Mouse (Mus musculus) ovary, postnatal 10 days (tissue): Measurements from ENCODE around the gene Rln3.
"Not testable (repeated sequence)": the region's sequence is repeated elsewhere in the genome, so short reads cannot be mapped to it uniquely, and the experiment has no call there.

Experiments used
- DNase-seq: peaks from one replicate; pipeline ENCODE4 v3.0.0; 2022; ENCODE audit warnings: low spot score

The Rln3 gene

DNA sequence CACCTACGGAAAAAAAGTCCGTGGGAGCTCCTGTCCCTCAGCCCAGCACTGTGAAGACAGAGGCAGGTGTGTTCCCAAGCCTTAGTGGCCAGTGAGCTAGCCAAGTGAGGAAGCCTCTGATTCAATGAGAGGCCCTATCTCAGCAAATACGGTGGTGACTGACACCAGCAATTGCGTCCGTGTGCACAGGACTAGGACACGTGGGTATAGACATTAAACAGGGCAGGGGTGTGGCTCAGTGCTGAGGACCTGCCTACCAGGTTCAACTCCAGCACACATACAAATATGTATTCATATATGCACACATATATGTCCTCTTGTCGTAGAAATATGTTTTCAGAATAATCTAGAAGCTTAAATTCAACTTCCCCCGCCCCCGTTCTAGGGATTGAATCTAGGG lies 25.1 kb downstream of the Rln3 start:
- no peak for DNase-seq

DNA sequence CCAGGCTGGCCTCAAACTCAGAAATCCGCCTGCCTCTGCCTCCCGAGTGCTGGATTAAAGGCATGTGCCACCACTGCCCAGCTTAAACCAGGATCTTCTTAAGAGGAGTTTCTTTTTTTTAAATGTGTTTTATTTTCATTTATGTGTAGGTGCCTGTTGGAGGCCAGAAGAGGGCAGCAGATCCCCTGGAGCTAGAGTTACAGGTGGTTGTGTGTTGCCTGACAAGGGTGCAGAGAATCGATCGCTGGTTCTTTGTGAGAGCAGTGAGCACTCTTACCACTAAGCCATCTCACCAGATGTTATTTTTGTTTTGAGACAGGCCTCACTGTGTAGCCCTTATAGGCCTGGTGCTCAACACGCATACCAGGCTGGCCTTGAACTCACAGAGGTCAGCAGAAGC lies 29.0 kb downstream of the Rln3 start:
- DNase-seq, result no peak

DNA sequence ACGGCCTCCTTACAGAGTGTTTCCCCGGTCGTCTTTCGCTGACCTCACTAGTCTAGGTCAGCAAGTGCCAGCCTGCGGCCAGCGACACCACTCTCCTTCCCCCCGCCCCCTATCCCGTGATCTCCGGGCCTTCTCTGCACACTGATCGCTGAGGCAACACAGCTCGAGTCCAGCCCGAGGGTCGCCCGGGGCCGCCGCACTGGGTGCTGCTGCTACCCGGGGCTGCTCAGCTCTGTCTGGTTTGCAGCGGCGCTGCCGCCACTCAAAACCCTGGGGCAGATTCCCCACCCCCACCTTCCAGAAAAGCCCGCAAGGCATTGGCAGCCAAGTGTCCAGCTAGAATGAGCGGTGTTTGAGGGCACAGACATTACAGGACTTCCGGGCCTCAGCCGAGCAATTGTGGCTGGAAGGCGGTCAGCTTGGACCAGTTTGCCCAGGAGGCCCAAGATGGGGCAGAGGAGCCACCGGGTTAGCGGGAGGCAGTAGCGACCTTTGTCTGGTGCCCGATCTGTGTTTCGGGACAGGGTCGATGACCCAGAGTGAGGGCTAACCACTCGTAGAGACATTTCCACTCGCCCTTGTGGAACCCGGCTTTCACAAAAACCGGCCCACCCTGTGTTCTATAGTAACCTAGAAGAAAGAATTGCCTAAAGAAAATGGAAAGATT lies 32.2 kb downstream of the Rln3 start:
- no peak for DNase-seq

GRCm38 (mm10) chr8:84011705-84012498 lies 32.9 kb downstream of the Rln3 start, which contains the start of gene 2210011C24Rik:
TSS of gene 2210011C24Rik (minus strand) at chr8:84012171.
- no peak for DNase-seq

DNA sequence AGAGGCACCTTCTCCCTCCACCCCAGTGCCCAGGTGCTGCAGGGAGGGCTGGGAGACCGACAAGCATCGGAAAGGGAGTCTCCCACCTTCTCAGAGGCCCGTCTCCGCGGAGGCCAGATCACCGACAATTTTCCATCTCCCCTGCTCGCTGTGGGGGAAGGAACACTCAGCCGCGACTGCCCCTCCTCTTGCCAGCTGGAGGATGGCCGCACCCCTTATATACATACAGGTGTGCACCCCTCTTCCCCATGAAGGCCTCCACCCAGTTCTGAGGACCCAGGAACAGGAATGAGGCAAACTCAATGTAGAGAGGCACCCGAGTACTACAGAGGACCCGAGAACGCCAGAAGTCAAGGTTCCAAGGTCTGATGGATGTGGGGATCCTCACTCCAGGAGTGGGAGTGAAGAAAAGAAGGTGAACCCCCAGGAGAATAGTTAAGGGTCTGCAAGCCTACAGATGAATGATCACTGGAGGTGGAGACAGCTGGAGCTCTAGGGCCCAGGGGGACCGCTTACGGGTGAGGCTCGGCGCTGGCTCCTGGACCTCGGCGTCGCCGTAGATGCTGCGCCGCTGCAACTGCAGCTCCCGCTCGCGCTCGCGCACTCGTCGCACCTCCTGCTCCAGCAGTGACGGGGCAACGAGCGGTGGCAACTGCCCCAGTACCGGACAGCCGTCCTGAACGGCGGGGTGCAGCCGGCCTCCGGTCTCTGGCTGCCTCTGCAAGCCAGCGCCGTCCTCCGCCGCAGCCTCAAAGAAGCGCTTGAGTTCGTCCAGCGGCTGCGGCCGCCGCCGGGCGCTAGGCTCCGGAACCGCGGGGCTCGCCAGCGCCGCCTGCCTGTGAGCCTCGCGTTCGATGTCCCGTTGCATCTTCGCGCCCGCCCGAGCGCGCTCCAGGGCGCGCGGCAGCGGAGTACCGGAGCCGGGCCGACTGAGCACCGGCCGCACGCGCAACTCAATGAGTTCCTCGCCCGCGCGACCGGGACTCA lies 33.9 kb downstream of the Rln3 start:
- no peak for DNase-seq

DNA sequence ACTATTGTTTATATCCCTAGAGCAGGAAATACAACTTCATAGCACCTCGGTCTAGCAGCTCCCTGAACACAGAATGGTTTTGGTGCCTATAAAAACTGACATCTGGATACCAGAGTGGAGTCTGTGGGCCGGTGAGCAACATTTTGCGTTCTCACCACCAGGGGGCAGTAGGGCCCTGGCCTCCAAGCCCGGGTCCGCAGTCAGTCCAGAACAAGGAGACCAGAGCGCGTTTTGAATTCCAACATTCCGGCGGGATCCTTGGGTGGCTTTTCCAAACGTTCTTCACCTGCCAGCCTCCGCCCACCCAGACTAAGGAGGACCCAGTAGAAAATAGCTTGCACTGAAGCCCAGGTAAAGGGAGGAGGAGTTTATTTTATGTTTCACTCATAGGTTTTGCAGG lies 34.9 kb downstream of the Rln3 start:
- DNase-seq, result peak; percentile 77

DNA sequence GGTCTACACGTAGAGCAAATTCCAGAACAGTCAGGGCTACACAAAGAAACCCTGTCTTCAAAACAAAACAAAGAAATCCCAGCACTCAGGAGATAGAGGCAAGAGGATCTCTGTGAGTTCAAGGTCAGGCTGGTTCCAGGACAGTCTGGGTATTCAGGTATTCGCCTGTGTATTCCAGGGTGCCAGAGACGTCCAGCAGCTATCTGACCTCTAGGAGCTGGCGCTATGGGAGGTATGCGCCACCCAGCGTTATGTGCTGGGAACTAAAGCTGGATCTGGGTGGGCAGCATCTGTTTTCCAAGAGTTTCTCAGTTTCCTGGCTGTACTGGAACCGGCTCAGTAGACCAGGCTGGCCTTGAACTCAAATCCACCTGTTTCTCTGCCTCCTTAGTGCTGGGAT lies 36.4 kb downstream of the Rln3 start:
- no peak for DNase-seq

DNA sequence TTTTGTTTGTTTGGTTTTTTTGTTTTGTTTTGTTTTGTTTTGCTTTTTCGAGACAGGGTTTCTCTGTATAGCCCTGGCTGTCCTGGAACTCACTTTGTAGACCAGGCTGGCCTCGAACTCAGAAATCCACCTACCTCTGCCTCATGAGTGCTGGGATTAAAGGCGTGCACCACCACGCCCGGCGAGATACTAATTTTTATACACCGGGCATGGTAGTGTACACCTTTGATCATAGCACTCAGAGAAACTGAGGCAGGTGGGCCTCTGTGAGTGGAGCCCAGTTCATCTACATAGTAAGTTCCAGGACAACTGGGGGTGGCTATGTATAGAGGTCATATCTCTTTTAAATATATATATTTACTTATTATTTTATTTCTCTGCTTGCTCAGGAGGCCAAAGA lies 39.3 kb downstream of the Rln3 start:
- DNase-seq, result not testable (repeated sequence)

DNA sequence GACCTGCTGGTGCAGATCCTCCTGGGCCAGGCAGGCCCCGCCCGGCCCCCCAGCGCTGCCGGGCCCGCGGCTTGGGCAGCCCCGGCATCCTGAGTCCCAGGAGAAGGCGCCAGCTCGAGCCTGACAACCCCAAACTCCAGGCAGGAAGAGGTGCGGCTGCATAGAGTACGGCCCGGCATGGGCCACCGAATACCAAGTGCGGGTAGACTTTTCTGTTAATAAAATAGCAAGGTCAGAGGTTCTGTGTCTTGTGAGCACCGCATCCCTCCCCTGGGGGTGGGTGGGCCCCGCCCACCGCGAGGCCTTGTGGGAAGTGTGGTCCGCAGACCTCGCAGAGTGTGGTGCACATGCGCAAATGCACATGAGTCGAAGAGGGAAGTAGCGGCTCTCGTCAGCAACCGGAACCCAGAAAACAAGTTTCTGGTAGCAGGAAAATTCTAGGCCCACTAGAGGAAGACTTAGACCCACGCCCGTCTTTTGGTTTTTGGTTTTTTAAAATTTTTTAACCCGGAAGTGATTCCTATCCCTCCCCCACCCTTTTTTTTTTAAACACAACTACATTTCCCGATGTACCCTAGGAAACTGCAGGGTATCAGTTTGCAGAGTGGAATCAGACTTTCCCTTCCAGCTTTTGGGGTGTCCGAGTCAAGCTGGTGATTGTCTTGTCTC lies 40.1 kb downstream of the Rln3 start:
- peak; percentile 80 for DNase-seq

- DNase-seq, result no peak
Observed at GRCm38 (mm10) chr8:84003612-84004246, 41.1 kb downstream of the Rln3 start.

DNA sequence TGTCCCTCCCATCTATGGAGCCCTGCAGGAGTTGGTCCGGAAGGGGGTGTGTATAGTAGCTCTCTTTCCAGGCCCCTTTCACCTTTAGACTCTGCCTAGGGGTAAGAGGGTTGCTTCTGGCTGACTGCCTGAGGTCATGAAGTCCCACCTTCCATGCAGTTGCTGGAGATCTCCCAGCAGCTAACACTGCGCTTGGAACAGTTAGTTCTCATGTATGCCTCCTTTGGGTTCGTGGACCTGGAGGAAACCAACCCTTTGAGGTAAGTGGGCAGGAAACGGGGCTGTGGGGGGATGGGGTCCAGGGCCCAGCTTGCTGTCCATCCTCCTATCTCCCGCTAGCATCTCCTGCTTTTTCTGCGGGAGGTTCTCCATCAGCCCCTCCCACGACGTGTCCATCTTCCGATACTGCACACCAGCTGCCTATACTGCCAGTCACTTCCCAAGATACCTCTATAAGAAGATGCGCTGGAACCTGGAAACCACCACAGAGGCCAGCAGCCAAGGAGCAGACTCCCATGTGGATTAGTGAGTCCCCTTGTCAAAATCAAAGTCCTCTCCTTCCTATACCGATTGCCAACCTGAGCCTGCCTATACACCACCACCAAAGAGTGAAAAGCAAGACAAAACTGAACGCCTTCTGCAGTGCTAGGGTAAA lies 41.7 kb downstream of the Rln3 start:
- no peak for DNase-seq

- no peak for DNase-seq
Observed at GRCm38 (mm10) chr8:84001281-84002000, 43.4 kb downstream of the Rln3 start, which contains the start of gene 1700067K01Rik. TSS of gene 1700067K01Rik (plus strand) at chr8:84001502.

- no peak for DNase-seq
Observed at GRCm38 (mm10) chr8:83999825-84000224, 45.0 kb downstream of the Rln3 start.

- no peak for DNase-seq
Observed at GRCm38 (mm10) chr8:83999057-83999705, 45.6 kb downstream of the Rln3 start.

DNA sequence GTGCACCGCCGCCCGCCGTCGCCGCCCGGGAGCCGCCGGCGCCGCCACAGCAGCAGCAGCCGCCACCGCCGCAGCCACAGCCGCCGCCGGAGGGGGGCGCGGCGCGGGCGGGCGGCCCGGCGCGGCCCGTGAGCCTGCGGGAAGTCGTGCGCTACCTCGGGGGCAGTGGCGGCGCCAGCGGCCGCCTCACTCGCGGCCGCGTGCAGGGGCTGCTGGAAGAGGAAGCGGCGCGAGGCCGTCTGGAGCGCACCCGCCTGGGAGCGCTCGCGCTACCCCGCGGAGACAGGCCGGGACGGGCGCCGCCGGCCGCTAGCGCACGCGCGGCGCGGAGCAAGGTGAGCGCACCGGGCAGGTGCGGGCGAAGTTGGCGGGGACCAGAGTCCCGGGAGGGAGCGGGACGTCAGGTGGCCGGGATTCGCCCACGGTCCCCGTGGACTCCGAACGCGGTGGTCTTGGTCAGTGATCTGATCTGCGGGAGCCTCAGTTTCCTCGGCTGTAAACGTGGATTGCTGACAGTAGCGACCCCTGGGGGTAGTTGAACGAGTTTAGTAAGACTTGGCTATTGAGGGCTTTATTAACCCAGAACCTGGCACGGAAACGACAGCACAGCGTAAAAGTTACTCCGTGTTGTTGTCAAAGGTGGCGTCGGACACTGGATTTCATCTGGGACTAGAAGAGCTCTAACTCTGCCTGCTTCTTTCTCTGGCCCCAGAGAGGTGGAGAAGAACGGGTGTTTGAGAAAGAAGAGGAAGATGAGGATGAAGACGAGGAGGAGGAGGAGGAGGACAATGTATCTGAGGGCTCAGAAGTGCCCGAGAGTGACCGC lies 46.4 kb downstream of the Rln3 start:
- no peak for DNase-seq

DNA sequence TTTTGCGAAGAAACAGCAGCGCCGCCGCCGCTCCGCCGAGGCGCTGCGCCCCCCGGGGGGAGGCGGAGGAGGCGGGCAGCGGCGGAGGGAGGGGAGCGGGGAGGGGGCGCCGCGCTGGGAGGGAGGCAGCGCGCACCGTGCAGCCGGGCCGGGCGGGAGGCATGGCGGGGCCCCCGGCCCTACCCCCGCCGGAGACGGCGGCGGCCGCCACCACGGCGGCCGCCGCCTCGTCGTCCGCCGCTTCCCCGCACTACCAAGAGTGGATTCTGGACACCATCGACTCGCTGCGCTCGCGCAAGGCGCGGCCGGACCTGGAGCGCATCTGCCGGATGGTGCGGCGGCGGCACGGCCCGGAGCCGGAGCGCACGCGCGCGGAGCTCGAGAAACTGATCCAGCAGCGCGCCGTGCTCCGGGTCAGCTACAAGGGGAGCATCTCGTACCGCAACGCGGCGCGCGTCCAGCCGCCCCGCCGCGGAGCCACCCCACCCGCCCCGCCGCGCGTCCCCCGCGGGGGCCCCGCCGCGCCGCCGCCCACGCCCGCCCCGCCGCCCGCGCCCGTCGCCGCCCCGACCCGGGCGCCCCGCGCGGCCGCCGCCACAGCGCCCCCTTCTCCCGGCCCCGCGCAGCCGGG lies 47.2 kb downstream of the Rln3 start, which contains the start of gene Samd1:
TSS of gene Samd1 (plus strand) at position 162 of the 631 bp plus-strand sequence.
- DNase-seq, result no peak

DNA sequence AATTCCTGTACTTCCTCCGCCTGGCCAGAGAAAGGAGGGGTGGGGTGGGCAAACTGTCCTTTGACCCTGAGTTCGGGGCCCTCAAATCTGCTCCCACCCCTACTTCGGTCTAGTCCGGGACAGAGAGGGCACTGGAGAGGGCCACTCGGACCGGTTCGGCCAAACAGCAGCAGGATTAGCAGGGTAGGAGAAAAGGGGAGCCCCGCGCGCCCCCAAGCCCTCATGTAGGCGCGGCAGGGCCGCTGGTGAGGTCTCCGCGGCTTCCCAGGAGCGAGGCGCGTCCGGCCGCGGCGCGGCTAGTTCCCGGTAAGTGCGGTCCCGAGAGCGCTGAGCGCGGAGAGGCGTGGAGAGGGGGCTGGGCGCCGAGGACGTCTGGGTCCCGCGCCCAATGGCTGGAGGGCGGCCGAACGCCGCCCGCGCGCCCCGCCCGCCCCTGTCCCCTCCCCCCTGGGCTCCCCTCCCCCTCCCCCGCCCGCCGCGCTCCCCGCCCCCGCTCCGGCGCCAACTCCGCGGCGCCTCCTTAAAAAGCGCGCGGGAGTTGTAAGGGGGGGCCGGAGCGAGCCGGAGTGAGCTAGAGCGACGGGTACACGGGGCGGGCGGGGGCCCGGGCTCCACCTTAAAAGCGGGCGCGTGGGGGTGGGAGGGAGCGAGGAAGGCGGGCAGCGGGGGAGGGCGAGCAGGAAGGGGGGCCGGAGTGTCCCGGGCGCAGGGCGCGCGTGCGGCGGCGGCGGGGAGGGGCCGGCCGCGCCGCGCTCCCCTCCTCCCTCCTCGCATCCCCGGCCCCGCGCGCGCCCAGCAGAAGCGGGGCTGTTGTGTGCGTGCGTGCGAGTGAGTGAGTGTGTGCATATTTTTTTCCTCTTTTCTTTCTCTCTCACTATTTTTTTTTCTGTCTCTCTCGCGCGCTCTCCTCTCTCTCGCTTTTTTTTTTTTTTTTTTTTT lies 48.0 kb downstream of the Rln3 start:
- DNase-seq, result peak; percentile 75
